Mouse (Mus musculus) right cerebral cortex, postnatal 10 days (tissue): ENCODE measurements around the gene Tmem202.

ENCODE experiments used
- DNase-seq, 2 experiments: peaks; one replicate each; pipeline ENCODE4 v3.0.0; 2021; ENCODE audit warnings: low spot score in 2 of 2

Gene Tmem202

GRCm38 (mm10) chr9:59533889-59534288 is 5.8 kb downstream of the Tmem202 start:
- no peak for DNase-seq

GRCm38 (mm10) chr9:59533422-59533821 is 6.2 kb downstream of the Tmem202 start:
- DNase-seq, result no peak

GRCm38 (mm10) chr9:59531645-59532044 is 8.0 kb downstream of the Tmem202 start:
- no peak for DNase-seq

GRCm38 (mm10) chr9:59528274-59528673 is 11.4 kb downstream of the Tmem202 start:
- DNase-seq, result no peak

GRCm38 (mm10) chr9:59527580-59527979 is 12.1 kb downstream of the Tmem202 start:
- DNase-seq, result no peak

- DNase-seq, result no peak
Measured at GRCm38 (mm10) chr9:59526727-59527126, 12.9 kb downstream of the Tmem202 start.

GRCm38 (mm10) chr9:59522906-59523305 is 16.7 kb downstream of the Tmem202 start:
- no peak for DNase-seq

- no peak for DNase-seq
Measured at GRCm38 (mm10) chr9:59519396-59519795, 20.3 kb downstream of the Tmem202 start.

- peak; percentile 68 to 71 for DNase-seq
Measured at GRCm38 (mm10) chr9:59518976-59519375, 20.7 kb downstream of the Tmem202 start.

- no peak for DNase-seq
Measured at GRCm38 (mm10) chr9:59517127-59517526, 22.5 kb downstream of the Tmem202 start.

GRCm38 (mm10) chr9:59515069-59515468 is 24.6 kb downstream of the Tmem202 start:
- no peak for DNase-seq

GRCm38 (mm10) chr9:59512381-59512780 is 27.3 kb downstream of the Tmem202 start:
- DNase-seq, result no peak

GRCm38 (mm10) chr9:59508146-59508545 is 31.5 kb downstream of the Tmem202 start:
- no peak for DNase-seq

GRCm38 (mm10) chr9:59487331-59487730 is 52.3 kb downstream of the Tmem202 start:
- no peak for DNase-seq

- DNase-seq, result peak; percentile 99
Measured at GRCm38 (mm10) chr9:59486549-59487065, 53.0 kb downstream of the Tmem202 start, which contains the start of gene Arih1. TSS of gene Arih1 (minus strand) at chr9:59486618.

- DNase-seq, result peak in 1 of 2 experiments; percentile 67
Measured at GRCm38 (mm10) chr9:59486076-59486518, 53.5 kb downstream of the Tmem202 start.

- peak in 1 of 2 experiments; percentile 70 for DNase-seq
Measured at GRCm38 (mm10) chr9:59485511-59486075, 54.1 kb downstream of the Tmem202 start.

GRCm38 (mm10) chr9:59484760-59485159 is 54.9 kb downstream of the Tmem202 start:
- DNase-seq, result no peak

GRCm38 (mm10) chr9:59482419-59482818 is 57.2 kb downstream of the Tmem202 start:
- DNase-seq, result peak in 1 of 2 experiments; percentile 33

- no peak for DNase-seq
Measured at GRCm38 (mm10) chr9:59476617-59477016, 63.0 kb downstream of the Tmem202 start.

GRCm38 (mm10) chr9:59474838-59475237 is 64.8 kb downstream of the Tmem202 start:
- no peak for DNase-seq

- no peak for DNase-seq
Measured at GRCm38 (mm10) chr9:59473171-59473570, 66.5 kb downstream of the Tmem202 start.

- no peak for DNase-seq
Measured at GRCm38 (mm10) chr9:59469446-59469845, 70.2 kb downstream of the Tmem202 start.
